Mouse (Mus musculus): Measurements from ENCODE around the gene Spaar.

GRCm38 (mm10) chr4:43690021-43690420, 39.8 kb upstream of the Spaar start:
- TF ChIP-seq POLR2A (IDR thresholded peaks at IDR 0.05; ENCODE audit: control insufficient read depth, low read depth, low read length) (no peak), CTCF (IDR thresholded peaks at IDR 0.05; ENCODE audit: control insufficient read depth, insufficient read depth, insufficient replicate concordance, low read depth, low read length) (no peak)
